Mouse (Mus musculus): ENCODE measurements around the gene Xbp1.
"Not testable (repeated sequence)": the region's sequence is repeated elsewhere in the genome, so short reads cannot be mapped to it uniquely, and the experiment has no call there.

The Xbp1 gene

DNA sequence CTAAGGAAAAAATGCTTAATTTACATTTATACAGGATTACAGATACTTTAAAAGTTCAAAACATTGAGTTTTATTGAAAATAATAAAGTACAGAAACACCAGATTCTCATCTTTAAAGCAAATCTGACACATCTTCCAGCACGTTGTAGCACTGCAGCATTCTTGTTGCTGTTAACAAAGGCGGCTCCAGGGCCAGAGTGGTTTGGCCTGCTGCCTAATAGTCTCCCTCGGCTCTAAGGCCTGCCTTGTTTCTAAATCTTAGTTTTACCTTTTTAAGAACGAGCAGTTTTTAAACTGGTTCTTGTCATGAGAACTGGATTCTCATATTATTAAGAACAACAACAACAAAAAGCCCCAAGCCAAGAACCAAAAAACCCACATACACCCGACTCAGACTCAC lies 8.4 kb downstream of the Xbp1 start:
- no peak for DNase-seq (ENCODE audit: low read depth, low spot score)

DNA sequence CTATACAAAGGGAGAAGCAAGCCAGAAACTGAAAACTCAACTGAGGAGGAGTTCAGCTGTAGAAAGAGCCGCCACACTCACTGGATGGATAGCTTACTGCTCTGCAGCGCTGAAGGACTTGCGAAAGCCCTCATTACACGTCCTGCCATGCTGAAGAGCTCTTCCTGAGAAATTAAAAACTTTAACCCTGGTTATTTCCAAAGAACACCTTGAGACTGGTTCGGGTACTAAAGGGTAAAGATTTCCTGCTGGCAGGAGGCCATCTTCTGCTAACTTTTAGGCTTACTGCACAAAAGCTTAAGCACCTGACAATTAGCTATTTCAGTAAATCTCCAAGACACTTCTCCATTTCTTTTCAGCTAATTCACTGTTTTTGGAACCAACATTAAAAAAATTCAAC lies 9.7 kb downstream of the Xbp1 start:
- DNase-seq (ENCODE audit: low read depth, low spot score) = no peak

DNA sequence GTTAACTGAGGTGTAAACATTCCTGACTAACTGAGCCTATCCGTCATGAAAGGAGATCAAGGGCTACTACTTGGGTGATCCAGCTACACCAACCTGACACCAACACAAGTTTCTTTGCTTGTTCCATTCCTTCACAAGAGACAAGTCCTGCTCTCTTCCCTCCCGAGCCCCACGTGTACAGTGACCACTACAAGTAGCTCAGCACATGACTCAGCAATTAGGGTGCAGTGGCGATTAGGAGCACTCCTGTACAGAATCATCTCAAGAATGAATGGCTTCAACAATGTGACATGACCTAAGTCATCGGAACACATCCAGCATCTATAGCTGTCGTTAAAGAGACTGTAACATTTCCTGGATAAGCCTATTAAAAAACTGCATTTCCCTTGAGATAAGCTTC lies 10.3 kb downstream of the Xbp1 start:
- DNase-seq (ENCODE audit: low read depth, low spot score) = no peak

DNA sequence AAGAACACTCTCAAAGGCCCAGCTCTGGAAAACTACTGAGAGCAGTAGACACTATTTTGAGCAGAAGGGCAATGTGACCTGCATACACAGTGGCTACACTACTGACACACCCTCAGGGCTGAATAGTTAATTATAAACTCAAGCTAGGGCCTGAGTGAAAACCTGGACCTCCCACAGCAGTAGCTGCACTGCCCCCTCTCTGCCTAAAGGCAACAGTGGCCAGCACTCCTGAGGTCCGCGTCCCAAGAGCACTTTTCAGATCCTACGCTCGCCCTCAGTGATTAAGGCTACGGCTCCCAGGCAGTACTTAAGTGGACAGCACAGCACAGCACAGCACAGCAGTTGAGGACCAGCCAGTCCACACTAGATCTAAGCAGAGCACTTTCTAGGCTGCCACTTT lies 12.6 kb downstream of the Xbp1 start:
- DNase-seq (ENCODE audit: low read depth, low spot score) = no peak

DNA sequence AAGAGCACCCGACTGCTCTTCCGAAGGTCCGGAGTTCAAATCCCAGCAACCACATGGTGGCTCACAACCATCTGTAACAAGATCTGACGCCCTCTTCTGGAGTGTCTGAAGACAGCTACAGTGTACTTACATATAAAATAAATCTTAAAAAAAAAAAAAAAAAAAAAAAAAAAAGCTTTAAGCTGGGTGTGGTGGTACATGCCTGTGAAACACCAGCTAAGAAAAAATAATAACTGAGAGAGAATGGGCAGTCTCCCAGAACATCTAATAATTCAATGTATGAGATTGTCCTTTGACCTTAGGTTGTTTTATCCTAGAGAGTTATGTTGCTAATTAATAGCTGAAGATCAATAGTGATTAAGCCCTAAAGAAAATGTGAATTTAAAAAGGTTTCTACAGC lies 17.0 kb downstream of the Xbp1 start:
- not testable (repeated sequence) for DNase-seq (ENCODE audit: low read depth, low spot score)

DNA sequence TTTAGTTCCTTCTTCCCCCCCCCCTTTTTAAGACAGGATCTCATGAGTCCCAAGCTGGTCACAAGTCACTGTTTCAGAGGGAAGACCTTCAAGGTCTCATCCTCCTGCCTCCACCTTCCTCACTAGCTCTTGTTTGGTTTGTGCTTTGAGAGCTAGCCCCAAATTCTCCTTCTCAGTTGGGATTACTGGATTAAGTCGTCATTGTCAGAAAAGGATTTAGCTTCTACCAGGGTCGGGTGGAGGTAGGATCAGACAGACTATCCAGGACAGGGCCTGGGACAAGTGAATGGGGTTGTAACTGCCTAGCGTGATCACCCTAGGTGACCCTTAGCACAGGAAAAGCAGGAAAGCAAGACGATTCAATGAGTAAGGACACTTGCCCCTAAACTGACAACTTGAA lies 19.9 kb downstream of the Xbp1 start:
- DNase-seq (ENCODE audit: low read depth, low spot score) = no peak

DNA sequence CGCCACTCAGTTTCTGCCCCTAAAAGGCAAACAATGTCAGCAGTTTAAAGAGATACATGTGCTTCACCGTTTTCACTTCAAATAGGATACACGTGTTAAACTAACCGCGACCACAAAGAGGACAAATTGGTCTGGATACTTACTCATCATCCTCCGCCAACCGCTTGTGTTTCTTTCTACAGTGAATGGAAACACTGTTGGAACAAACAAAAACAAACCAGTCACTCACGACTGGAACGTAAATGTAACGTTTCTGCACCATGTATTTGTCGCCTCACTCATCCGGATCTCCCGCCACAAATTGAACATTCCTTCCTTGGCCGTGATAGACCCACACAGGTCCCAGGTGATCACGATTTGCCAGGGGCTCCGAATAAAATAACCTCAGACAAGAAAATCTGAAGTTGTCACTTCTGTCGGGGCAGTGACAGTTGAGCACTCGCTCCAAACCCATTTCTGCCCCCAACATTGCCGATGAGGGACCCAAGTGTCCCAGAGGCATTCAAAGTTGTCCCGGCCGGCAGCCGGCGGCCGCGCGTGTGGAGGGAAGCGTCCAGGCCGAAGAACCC lies 20.9 kb downstream of the Xbp1 start:
- DNase-seq (ENCODE audit: low read depth, low spot score) = no peak

DNA sequence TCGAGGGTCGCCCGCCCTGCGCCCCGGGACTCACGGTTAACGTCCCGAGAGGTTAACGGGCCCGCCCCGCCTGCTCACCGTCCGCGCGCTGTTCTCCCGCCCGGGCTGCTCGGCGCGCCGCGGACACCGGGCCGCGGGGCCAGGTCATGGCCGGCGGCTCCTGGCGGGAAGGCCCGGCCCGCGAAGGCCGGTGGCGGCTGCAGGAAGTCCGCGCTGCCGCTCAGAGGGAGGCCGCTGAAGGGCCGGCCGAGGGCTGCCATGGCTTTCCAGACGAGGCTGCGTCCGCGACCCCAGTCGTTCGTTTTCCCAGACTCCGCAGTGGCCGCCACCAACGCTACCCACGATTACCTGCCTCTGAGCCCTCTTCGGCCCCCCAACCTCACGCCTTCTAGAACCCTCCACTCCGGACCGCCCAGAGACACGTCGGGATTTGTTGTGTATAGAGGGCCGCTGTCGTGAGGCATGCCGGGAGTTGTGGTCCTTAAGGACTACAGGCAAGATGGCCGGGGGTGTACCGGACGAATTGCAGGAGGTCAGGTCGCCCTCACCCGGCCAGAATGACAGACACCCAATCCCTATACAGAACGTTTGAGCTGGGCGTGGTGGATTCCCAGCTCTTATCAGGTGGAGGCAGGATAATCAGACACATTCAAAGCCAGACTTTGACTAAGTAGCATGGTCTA lies 21.5 kb downstream of the Xbp1 start, which contains the start of gene Ccdc117:
Gene Ccdc117 (minus strand): TSS at position 389 of the 683 bp plus-strand sequence.
- DNase-seq (ENCODE audit: low read depth, low spot score) = peak; percentile 97

DNA sequence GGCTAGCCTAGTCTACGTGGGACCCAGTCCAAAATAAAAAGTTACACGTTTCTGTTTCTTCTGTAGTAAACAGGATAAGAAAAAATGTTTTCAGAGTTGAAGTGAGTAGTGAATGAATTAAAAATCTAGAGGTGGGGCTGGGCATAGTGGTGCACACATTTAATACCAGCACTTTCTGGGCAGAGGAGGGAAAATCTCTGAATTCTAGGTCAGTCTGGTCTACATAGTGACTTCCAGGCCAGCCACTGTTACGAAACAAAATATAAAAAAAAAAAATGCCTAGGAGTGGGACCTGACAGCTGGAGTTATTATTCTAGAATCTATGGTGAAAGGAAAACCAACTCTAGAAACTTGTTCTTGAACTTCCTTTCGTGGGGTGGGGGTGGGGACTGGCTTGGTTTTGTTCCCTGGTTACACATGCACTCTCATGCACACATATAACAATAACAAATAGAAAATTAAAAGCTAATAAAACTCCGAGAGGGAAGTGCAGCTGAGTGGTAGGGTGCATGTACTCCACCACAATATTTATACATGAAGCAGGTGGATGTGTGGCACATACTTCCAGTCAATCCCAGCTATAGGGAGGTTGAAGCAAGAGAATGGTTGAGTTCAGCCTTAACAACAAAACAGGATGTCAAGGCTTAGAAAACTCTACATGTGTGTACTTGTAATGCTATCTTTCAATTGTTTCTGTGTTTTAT lies 22.2 kb downstream of the Xbp1 start:
- DNase-seq (ENCODE audit: low read depth, low spot score) = no peak

DNA sequence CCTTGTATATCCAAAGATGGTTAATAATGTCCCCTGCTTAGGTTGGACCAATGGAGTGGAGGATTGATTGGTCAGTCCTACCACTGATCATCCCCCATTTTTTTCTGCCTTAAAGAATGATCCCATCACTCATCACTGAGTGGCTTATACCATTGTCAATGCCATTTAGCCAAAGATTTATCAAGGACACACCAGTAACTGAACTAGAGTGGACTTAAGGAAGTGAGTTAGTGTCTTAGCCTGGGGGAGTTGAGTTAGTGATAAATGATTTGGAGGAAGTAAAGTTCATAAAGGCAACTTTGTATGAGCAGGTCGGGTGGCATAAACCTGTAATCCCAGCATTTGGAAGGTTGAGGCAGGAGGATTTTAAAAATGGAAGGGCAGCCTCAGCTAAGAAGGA lies 22.8 kb downstream of the Xbp1 start:
- no peak for DNase-seq (ENCODE audit: low read depth, low spot score)

DNA sequence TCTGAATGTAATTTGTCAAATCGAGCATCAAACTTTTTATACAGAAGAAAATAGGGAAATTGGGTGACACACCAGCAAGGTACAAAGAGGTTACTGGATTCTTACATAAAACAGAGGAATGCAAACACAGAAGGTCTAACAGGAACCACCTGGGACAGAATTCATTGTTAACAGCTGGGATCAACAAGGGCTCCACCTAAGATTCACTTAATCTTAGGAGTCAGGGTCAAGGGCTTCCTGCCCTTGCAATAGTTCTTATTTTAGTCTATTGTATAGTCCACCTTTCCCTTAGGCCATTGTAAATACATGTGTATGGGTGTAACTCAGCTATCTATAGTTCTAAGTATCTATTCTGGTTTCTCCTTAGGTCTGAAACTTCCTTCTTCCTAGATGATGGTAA lies 24.2 kb downstream of the Xbp1 start:
- DNase-seq (ENCODE audit: low read depth, low spot score) = not testable (repeated sequence)

DNA sequence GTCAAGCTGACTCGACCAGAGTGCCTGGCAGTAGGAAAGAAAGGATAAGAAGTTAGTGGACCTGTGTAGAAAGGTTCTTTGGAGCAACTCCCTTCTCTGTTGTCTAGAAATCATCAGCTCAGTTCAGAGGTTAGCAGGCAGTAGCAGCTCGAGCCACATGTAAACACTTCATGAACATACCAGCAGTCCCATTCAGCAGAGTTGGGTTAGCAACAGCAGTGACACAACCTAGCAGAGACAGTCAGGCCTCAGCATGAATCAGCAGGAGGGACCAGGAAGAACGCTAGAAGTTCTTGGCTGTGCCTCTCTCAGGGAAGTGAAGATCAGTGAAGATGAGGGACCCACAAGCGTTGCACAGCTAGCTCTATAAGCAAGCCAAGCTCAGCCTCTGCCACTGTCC lies 25.0 kb downstream of the Xbp1 start:
- no peak for DNase-seq (ENCODE audit: low read depth, low spot score)

DNA sequence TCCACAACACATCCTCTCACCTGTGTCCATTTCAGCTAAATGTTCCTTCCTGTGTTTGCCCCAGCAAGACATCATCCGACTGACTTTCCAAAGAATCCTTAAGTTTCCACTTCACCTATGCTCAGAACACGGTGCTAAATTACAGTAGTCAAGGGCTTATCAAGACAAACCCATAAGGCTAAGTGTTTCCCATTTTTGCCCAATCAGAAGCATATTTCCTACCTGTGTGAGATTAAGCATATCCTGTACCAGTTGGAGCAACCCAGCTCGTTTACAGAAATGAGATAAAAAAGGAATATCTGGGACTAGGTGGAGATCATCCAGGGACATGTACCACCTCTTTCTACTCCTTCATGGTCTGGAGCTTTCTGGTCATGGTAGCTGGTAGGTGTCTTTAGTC lies 26.2 kb downstream of the Xbp1 start:
- DNase-seq (ENCODE audit: low read depth, low spot score) = no peak

DNA sequence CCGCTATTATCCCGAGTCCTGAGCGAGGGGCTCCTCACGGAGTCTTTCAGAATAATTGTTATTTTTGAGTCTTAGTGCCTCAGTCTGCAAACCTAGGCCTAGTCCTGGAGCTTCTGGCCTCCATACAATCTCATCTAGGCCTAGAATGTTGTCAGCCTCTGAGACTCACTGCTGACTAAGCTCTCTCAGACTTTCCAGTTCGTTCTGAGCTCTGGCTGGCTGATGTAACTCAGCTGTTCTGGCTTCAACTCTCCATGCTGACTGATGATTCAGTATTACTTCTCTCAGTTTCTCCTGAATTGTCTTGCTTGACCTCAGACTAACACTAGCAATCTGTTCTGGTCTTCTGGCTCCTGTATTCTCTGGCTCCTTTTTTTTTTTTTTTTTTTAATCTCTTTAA lies 31.0 kb downstream of the Xbp1 start:
- no peak for DNase-seq (ENCODE audit: low read depth, low spot score)

DNA sequence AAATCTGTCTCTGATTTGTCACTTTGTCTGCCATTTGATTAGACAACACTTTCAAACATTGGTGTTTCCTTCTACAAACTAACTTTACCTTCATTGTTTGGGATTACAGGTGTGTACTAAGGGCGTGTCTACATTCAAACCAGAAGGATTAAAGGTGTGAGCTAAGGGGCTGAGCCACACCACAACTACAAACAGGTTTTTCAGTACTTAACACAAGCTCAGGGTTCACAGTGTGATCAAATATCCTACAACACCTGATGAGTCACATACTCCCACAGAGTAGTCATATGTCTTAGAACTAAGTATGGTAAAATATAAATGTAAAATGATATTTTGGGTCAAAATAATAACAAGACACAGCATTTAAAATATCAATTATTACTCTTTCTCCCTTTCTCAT lies 31.5 kb downstream of the Xbp1 start:
- DNase-seq (ENCODE audit: low read depth, low spot score) = no peak

DNA sequence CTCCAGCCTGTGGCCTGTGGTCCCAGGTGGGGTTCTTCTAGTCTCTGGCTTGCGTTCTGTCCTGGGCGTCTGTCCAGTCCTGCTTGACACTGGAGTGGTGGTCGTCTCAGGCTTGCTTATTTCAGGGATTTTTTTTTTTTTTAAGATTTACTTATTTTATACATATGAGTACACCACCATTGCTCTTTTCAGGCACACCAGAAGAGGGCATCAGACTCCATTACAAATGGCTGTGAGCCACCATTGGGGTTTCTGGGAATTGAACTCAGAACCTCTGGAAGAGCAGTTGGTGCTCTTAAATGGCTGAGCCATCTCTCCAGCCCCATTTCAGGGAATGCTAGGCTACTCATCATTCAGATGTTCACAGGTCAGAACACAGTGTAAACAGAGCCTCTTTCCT lies 39.8 kb downstream of the Xbp1 start:
- DNase-seq (ENCODE audit: low read depth, low spot score) = no peak

DNA sequence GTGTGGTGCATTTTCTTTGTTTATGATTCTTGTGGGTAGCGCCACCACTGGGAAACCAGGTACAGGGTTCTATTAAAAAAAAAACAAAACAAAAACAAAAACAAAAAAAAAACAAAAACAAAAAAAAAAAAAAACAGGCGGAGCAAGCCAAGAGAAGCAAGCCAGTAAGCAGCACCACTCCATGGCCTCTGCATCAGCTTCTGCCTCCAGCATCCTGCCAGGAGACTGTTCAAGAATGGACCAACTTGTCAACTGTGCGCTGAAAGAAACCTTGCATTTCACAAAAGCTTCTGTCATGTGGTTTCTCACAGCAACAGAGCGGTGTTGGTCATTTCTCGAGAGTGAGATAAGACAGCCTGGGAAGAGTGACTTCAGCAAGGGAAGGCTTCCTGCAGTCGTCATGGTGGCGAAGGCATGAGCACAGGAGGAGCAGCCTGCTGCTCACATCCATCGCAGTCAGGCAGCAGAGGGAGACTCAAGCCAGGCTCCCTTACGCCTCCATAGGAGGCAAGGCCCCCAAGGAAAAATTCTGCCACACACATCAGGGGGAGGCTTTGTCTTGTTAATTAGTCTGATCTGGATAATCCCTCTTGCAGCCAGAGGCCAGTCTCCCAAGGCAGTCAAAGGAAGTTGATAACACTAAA lies 42.3 kb downstream of the Xbp1 start:
- peak; percentile 60 for DNase-seq (ENCODE audit: low read depth, low spot score)

DNA sequence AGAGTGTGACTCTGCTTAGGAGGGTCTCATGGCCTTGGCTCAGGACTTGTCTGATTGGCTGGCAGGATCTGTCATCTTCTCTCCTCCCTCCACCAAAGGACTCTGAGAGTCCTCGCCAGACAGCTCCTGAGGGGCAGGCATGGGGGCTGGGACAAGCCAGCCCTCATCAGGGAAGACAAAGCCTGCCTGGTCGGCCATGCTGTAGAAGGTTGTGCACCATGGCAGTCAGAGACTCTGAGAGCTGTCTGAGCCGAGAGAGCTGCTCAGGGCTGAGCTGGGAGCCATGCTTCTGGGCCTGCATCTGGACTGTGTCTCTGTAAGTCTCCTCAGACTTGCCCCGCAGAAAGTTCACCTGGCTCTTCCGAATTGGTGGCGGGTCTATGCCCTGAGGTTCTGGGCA lies 43.4 kb downstream of the Xbp1 start:
- DNase-seq (ENCODE audit: low read depth, low spot score) = no peak

DNA sequence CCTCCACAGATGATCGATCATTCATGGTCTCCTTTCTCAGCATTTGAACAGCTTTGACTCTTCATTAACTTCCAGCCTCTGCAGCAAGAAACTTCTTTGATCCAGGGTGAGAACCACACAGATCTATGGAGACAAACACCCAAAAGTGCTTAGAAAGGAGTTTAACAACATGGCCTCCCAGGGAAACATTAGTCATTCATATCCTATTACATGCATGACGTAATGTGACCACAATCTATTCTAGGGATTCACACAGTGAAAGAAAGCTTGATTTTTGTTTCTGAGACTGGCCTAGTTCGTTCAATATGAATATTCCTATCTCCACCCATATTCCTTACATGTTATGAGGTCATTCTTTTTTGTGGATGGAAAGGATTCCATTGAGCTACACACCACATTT lies 45.1 kb downstream of the Xbp1 start:
- DNase-seq (ENCODE audit: low read depth, low spot score) = no peak

DNA sequence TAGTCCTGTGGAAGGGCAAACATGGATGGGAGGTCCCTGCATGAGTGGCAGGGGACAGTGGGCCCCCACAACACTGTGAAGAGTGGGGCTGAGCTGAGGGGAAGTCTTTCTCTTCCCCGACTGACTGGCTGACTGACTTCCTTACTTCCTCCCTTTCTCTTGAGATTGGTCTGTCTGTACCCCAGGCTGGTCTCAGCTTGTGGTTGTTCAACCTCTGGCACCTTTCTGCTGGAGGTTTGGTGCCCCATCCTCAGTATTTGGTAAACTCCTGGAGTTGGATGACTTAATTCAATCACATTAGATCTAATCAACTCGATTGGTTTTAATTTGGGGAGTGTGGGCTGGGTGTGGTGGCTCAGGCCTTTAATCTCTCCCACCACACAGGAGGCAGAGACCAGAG lies 46.0 kb downstream of the Xbp1 start:
- no peak for DNase-seq (ENCODE audit: low read depth, low spot score)

DNA sequence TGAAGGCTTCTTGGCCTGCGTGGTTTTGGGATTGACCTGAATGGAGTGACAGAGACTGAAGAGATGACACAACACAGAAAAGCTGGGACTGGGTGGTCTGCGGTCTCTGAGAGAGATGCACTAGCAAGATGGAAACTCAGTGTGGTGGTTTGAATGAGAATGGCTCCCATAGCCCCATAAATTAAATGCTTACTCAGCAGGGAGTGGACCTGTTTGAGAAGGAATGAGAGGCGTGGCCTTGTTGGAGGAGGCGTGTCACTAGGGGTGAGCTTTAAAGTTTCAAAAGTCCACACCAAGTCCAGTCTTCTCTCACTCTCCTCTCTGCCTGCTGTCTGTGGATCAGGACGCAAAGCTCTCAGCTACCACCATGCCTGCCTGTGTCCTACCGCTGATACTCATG lies 47.2 kb downstream of the Xbp1 start:
- no peak for DNase-seq (ENCODE audit: low read depth, low spot score)

DNA sequence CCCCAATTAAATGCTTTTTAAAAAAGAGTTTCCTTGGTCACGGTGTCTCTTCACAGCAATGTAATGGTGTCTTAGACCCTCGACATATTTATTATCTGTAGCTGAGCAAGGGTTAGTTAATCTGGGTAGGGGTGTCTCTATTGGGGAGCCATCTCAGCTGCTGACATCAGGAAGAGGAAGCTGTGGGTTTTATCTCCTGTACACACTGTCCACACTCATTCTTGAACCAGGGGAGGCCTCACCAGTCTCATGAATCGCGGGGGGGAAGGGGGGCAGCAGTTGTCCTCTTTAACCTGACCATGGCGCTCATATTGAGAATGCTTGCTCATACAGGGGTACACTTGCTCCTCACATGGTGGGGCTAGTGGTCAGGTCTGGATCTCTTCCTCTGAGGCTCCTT lies 47.6 kb downstream of the Xbp1 start:
- no peak for DNase-seq (ENCODE audit: low read depth, low spot score)

DNA sequence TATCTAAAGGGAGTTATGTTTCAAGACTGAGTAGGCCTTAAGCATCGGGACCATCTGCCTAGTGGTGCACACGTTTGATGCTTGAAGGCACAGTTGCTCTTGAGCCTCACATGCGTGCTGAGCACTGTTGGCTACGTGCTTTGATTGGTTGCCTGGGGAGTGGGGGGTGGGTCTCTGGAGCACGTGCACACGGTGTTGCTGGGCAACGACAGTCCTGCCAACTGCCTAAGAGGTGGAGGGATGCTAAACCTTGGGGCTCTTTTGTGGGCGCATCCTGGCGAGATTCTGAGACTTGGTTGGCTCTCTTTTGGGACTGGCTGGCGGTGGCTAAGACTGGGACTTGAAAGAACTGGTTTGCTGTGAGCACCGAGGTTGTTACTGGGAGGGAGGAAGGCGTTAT lies 49.0 kb downstream of the Xbp1 start, which contains the start of gene Ankrd36:
Gene Ankrd36 (plus strand): TSS at position 211 of the 400 bp plus-strand sequence.
- no peak for DNase-seq (ENCODE audit: low read depth, low spot score)

Measured in WW6 (cell line).